Mouse (Mus musculus) gastrocnemius, postnatal 4 days (tissue): ENCODE results near the gene Uck2. TPM values are rescaled to one million over a fixed set of nuclear protein-coding genes. Genes with fewer than 3 reads are reported as not detected.

Experiments
- DNase-seq, 2 experiments: peaks; one replicate each; pipeline ENCODE4 v3.0.0; 2021 to 2022; ENCODE audit warnings: low spot score in 2 of 2, mixed read lengths in 2 of 2
- long read RNA-seq, 2 experiments: library from polyadenylated mRNA; stranded (forward); transcript quantifications; one replicate each; pipeline ENCODE4 v2.0.0; 2021
- total RNA-seq, 2 experiments: library from RNA; stranded (reverse); gene quantifications; 2 replicates each; pipeline ENCODE4 v1.2.3; 2021

Gene Uck2
- 10 to 100 TPM; 26.9 to 29.9 TPM for total RNA-seq
- long read RNA-seq, experiment 1, full-length matches to known transcripts, result 11 of 20 reads
- long read RNA-seq, experiment 1, partial matches to known transcripts, result 0 of 20 reads
- long read RNA-seq, experiment 1, other reads (novel, unspliced or antisense), result 9 of 20 reads
- long read RNA-seq, experiment 2, full-length matches to known transcripts, result 20 of 28 reads
- long read RNA-seq, experiment 2, partial matches to known transcripts, result 2 of 28 reads
- long read RNA-seq, experiment 2, other reads (novel, unspliced or antisense), result 6 of 28 reads

- no peak for DNase-seq
These were observed at the start of gene Uck2 for GRCm38 (mm10) chr1:167285320-167285355. Gene Uck2, minus strand, starts transcription at chr1:167285320.

- no peak for DNase-seq
These were observed 46.0 kb upstream of the Uck2 start for GRCm38 (mm10) chr1:167331106-167331505.

GRCm38 (mm10) chr1:167328776-167329175, 43.7 kb upstream of the Uck2 start:
- DNase-seq, result no peak

GRCm38 (mm10) chr1:167321691-167322090, 36.6 kb upstream of the Uck2 start:
- no peak for DNase-seq

- no peak for DNase-seq
These were observed 28.1 kb upstream of the Uck2 start for GRCm38 (mm10) chr1:167313220-167313619.

GRCm38 (mm10) chr1:167312367-167312766, 27.2 kb upstream of the Uck2 start:
- no peak for DNase-seq

- peak; percentile 99 for DNase-seq
These were observed 23.3 kb upstream of the Uck2 start, which contains the start of gene Tmco1 for GRCm38 (mm10) chr1:167308261-167309054. Gene Tmco1, plus strand, starts transcription at chr1:167308378.

GRCm38 (mm10) chr1:167307674-167308073, 22.6 kb upstream of the Uck2 start:
- DNase-seq, result no peak

GRCm38 (mm10) chr1:167306451-167307240, 21.5 kb upstream of the Uck2 start:
- peak in 1 of 2 experiments; percentile 20 for DNase-seq

- no peak for DNase-seq
These were observed 20.5 kb upstream of the Uck2 start for GRCm38 (mm10) chr1:167305501-167306137.

GRCm38 (mm10) chr1:167300122-167300521, 15.0 kb upstream of the Uck2 start:
- no peak for DNase-seq

GRCm38 (mm10) chr1:167295679-167296402, 10.7 kb upstream of the Uck2 start:
- DNase-seq, result no peak

- peak in 1 of 2 experiments; percentile 25 for DNase-seq
These were observed 7.3 kb upstream of the Uck2 start for GRCm38 (mm10) chr1:167292447-167292846.

- DNase-seq, result no peak
These were observed 6.5 kb upstream of the Uck2 start for GRCm38 (mm10) chr1:167291610-167292009.

- no peak for DNase-seq
These were observed 5.1 kb upstream of the Uck2 start for GRCm38 (mm10) chr1:167290263-167290592.

- DNase-seq, result no peak
These were observed 4.6 kb upstream of the Uck2 start for GRCm38 (mm10) chr1:167289567-167290262.

- no peak for DNase-seq
These were observed 3.8 kb upstream of the Uck2 start for GRCm38 (mm10) chr1:167288665-167289538.

GRCm38 (mm10) chr1:167287156-167287555, 2.0 kb upstream of the Uck2 start:
- no peak for DNase-seq

- no peak for DNase-seq
These were observed 236 bp upstream of the Uck2 start for GRCm38 (mm10) chr1:167285356-167285755.

GRCm38 (mm10) chr1:167284837-167285319, 242 bp downstream of the Uck2 start:
- peak; percentile 64 to 84 for DNase-seq
